ENCODE assay signal across 15 mouse cellular contexts in the genomic region with DNA sequence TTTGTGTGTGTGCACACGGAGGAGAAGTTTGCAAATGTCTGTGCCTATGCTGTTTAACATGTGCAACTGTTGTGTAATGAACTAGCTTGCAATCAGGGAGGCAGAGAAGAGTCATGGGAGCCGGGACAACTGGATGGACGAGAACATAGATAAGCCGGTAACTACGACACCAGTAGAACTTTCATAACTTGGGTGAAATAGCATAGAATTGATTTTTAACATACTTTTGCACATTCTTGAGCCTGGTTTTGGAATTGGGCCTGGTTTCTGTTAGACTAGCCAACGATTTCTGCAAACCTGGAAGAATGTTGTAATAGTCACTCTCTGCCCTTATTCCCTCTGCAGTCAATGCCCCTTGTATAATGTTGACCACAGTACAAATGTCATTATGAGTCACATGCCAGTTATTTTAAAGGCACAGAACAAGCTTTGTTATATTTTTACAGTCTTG. TPM values are rescaled to one million over a fixed set of nuclear protein-coding genes. Genes with fewer than 3 reads are reported as not detected.
DNase-seq lines count a peak whose midpoint lies in the region; ATAC-seq lines count a peak whose summit lies in the region.
"Had no signal": no experiment of that assay in that cellular context is flagged by ENCODE, and none has a peak within 500 bp of the region (broad histone marks: within the 10 kb centered on the region; RNA-seq: fewer than 3 reads in every experiment).

No protein-coding gene starts in this region.

- no peak overlapping the region for H3K27ac ChIP-seq in liver, embryonic 15.5 days (replicated peaks)
- H3K27ac ChIP-seq in forebrain, embryonic 15.5 days (replicated peaks): no peak overlapping the region
- H3K27ac ChIP-seq: forebrain, embryonic 12.5 days; hindbrain, embryonic 13.5 days; limb, embryonic 10.5 days had no signal

- no peaks in the 10 kb centered on the region for H3K27me3 ChIP-seq in liver, embryonic 15.5 days
- H3K27me3 ChIP-seq in forebrain, embryonic 15.5 days: no peaks in the 10 kb centered on the region
- H3K27me3 ChIP-seq: forebrain, embryonic 12.5 days; hindbrain, embryonic 13.5 days had no signal

- peaks cover 7% of the 10 kb centered on the region; the same call in 1 of the 2 replicates for H3K4me1 ChIP-seq in liver, embryonic 15.5 days (replicated peaks)
- no peaks in the 10 kb centered on the region for H3K4me1 ChIP-seq in forebrain, embryonic 15.5 days
- H3K4me1 ChIP-seq: forebrain, embryonic 12.5 days; hindbrain, embryonic 13.5 days; limb, embryonic 10.5 days had no signal

- no peaks in the 10 kb centered on the region for H3K9me3 ChIP-seq in liver, embryonic 15.5 days (replicated peaks)
- no peaks in the 10 kb centered on the region for H3K9me3 ChIP-seq in forebrain, embryonic 15.5 days
- H3K9me3 ChIP-seq: forebrain, embryonic 12.5 days; hindbrain, embryonic 13.5 days; limb, embryonic 10.5 days had no signal

- H3K36me3 ChIP-seq in liver, embryonic 15.5 days (replicated peaks): no peaks in the 10 kb centered on the region
- H3K36me3 ChIP-seq in forebrain, embryonic 15.5 days: peaks cover 13% of the 10 kb centered on the region; the same call in 1 of the 2 replicates
- H3K36me3 ChIP-seq: forebrain, embryonic 12.5 days; hindbrain, embryonic 13.5 days; limb, embryonic 10.5 days had no signal

- H3K9ac ChIP-seq in liver, embryonic 15.5 days: no peak overlapping the region
- H3K9ac ChIP-seq in forebrain, embryonic 15.5 days (replicated peaks): no peak overlapping the region
- H3K9ac ChIP-seq: forebrain, embryonic 12.5 days; hindbrain, embryonic 13.5 days had no signal

- H3K4me3 ChIP-seq in liver, embryonic 15.5 days (replicated peaks): no peak overlapping the region
- no peak overlapping the region for H3K4me3 ChIP-seq in forebrain, embryonic 15.5 days
- H3K4me3 ChIP-seq: forebrain, embryonic 12.5 days; hindbrain, embryonic 13.5 days; limb, embryonic 10.5 days had no signal

- 50% methylated on average over 6 of the region's 6 CpGs for WGBS in liver, embryonic 15.5 days (ENCODE audit: insufficient replicate concordance)
- 94% methylated on average over 6 of the region's 6 CpGs for WGBS in forebrain, embryonic 15.5 days

- ATAC-seq in liver, embryonic 15.5 days (ENCODE audit: insufficient read depth): peak; percentile 67
- no peak for ATAC-seq in forebrain, embryonic 15.5 days (replicated peaks)
- no peak for ATAC-seq in monocyte, adult 5-6 weeks (replicated peaks; ENCODE audit: insufficient number of reproducible peaks, low FRiP score, low TSS enrichment, poor library complexity, severe bottlenecking)

- DNase-seq in liver (no peak), NIH3T3 (ENCODE audit: low read depth) (peak; percentile 91)
- peak; percentile 93 for DNase-seq in fibroblast of lung, adult 2 months (ENCODE audit: low read depth)
- peak; percentile 57 for DNase-seq in lung, postnatal 36 days
- DNase-seq in thymus, postnatal 25 days: no peak
- DNase-seq: cerebellum, postnatal 25 days had no signal

- no peak overlapping the region for H3K4me2 ChIP-seq in liver, embryonic 15.5 days
- no peak overlapping the region for H3K4me2 ChIP-seq in forebrain, embryonic 15.5 days (replicated peaks)
- H3K4me2 ChIP-seq: forebrain, embryonic 12.5 days; hindbrain, embryonic 13.5 days had no signal

RNA-seq across cellular contexts. Expression of a gene that starts 17.4 kb away (rescaled TPM):
- not detected in 2 replicates for polyA plus RNA-seq in liver, embryonic 15.5 days (2015; fragmentation: Nextera tagmentation; extraction: Ambion mirVana)
- polyA plus RNA-seq in forebrain, embryonic 15.5 days (2015; fragmentation: Nextera tagmentation; extraction: Ambion mirVana): not detected in 2 replicates
- not detected in 3 replicates for total RNA-seq in monocyte, adult 5-6 weeks (2017)
- polyA plus RNA-seq: embryonic facial prominence, embryonic 11.5 days; forebrain, embryonic 12.5 days; heart, embryonic 14.5 days; hindbrain, embryonic 13.5 days; kidney, embryonic 16.5 days; limb, embryonic 10.5 days had no signal

RNA-seq across cellular contexts. Expression of a gene that starts 18.1 kb away (rescaled TPM):
- 3.5 and 3.8 TPM in 2 replicates for polyA plus RNA-seq in liver, embryonic 15.5 days (2015; fragmentation: Nextera tagmentation; extraction: Ambion mirVana)
- polyA plus RNA-seq in forebrain, embryonic 15.5 days (2015; fragmentation: Nextera tagmentation; extraction: Ambion mirVana): 16.7 and 18.5 TPM in 2 replicates
- not detected in 3 replicates for total RNA-seq in monocyte, adult 5-6 weeks (2017)

Comparison
In these comparisons a context has a peak if more than half of its experiments do, and no peak if none do; other contexts are left out.
1. DNase-seq: peak in NIH3T3 (single experiment), fibroblast of lung, adult 2 months (single experiment) and lung, postnatal 36 days (single experiment); none in liver (single experiment) and thymus, postnatal 25 days (single experiment).